Mouse (Mus musculus): Measurements from ENCODE around the gene Olfr1014.

Gene Olfr1014

DNA sequence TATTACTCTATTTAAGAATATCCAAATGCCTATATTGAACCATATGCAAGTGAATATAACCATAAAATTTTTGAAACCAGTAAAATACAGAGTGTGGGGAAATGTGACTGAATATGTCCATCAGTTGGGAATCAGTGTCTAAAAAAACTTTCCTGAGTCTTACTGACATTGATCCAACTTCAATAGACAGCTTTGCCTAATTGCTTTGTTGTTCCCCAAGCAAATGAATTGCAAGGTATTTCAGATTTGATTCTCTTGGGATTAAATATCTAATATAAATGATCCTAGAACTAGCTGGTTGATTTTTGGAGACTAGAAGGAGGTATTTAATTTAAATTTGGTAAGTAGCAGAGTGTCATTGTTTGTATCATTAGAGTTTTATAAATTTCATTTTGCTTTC, at the start of gene Olfr1014:
TSS of gene Olfr1014 (plus strand) at position 301 of the 400 bp plus-strand sequence.
- no peak for DNase-seq (ENCODE audit: low read depth in 1 of 2, low spot score in 2 of 2)

DNA sequence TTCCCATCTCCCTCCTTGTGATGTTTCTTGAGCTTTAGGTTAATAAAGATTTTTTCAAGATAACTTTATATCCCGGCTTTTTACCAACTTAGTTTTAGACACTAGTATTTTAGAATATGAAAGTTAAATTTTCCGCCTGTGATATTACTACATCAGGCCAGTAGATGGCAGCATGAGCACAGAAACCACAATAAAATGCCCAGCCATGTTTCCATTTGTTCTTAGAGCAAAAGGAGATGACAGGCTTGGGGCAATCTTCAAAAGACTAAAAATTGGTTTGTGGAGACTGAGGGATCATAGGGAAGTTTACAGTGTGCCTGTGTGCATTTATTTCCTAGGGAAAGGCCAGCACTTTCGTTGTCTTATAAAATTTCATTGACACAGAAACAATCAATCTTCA, 46.7 kb upstream of the Olfr1014 start:
- DNase-seq (ENCODE audit: low read depth in 1 of 2, low spot score in 2 of 2) = no peak

DNA sequence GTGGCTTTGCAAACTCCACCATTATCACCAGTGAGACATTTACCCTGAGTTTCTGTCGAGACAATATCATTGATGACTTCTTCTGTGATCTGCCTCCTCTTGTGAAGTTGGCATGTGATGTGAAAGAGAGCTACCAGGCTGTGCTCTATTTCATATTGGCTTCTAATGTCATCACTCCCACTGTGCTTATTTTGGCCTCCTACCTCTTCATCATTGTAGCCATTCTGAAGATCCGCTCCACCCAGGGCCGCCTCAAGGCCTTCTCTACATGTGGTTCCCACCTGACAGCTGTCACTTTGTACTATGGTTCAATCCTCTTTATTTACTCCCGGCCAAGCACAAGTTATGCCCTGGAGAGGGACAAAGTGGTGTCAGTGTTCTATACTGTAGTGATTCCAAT, 18.7 kb upstream of the Olfr1014 start:
- DNase-seq (ENCODE audit: low read depth in 1 of 2, low spot score in 2 of 2) = no peak

DNA sequence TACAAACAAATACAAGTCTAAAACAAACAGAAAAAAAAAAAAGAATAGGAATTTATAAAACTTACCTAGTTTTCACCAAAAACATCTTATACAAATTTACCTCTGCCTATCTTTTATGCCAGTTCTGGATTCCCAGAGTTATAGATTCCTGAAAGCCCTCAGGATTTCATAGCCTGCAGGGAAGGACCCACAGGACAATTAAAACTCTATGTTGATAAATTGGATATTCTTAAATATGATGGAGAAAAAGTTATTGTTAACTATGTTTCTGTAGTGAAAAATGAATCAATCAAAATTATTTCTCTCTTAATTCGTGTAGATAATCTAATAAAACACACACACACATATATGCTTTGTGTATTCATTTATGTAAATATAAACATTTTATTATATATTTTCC, 9.8 kb upstream of the Olfr1014 start, which contains the start of gene Olfr1012:
TSS of gene Olfr1012 (minus strand) at position 101 of the 400 bp plus-strand sequence.
- DNase-seq (ENCODE audit: low read depth in 1 of 2, low spot score in 2 of 2) = no peak

DNA sequence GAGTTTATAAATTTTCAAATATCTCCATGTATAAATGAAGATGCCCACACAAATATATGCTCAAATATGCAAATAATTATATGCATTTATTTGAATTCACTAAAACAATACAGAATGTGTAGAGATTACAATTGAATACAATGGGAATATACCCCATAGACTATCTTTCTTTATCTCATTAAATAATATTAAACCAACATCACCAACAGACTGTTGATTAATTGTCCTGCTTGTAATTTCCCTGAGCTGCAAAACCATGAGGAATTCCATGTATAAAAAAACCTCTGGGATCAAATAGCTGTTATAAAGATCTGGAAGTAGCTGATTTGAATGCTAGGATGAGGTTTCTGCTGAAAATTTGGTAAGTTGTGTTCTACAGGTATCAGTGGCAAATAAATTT, 5.7 kb upstream of the Olfr1014 start, which contains the start of gene Olfr1013:
TSS of gene Olfr1013 (plus strand) at position 301 of the 400 bp plus-strand sequence.
- no peak for DNase-seq (ENCODE audit: low read depth in 1 of 2, low spot score in 2 of 2)

DNA sequence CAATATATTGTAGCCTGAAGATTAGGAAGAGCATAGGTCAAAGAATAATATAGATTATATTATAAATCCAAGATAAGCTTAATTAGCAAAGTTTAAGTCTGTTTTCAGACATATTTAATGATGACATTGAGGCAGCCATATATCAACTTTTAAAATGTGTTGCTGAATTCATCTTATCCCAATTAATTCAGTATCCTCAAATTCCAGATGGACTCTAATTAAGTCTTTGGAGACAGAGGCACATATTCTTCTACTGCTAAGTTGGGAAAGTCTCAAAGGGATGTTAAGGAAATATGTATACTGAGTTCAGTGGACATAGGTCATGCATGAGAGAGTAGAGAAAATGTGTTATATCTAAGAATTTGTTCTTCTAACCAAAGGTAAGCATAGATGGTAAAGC, 9.2 kb downstream of the Olfr1014 start, which contains the start of gene Olfr1015:
TSS of gene Olfr1015 (plus strand) at position 301 of the 400 bp plus-strand sequence.
- DNase-seq (ENCODE audit: low read depth in 1 of 2, low spot score in 2 of 2) = no peak

DNA sequence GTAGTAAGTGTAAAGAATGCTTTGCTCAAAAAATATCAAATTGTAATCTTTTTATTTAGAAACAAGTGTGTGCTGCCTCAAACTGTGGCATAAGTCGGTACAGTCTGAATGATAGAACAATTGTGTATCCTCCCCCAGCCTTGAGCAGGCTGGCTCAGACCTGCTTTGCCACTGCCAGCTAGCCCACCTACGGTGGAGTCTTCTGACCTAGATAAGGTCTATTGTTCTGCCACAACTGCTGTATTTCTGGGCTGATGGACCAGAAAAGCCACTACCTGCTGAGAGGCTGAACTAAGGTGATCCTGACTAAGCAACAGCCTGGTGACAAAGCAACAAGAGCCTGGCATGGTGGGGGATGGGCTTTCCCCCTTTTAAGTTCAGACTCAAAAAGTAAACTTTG, 19.8 kb downstream of the Olfr1014 start:
- no peak for DNase-seq (ENCODE audit: low read depth in 1 of 2, low spot score in 2 of 2)

DNA sequence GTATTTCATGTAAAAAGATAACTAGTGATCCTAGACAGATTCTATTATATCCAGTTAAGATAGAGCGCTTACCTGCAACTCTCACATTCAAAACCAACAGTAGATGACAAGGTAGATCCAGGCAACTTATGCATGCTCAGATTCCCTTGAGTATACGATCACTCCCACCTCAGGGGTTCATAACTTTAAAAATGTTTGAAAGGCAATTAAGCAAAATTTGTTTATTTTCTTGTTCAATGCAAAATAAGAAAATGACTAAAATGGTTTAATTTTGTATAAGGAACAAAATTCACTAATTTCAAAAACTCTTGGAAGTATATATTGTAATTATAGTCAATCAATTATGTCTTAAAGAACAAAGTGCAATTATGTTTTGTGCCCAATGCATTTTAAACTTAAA, 29.9 kb downstream of the Olfr1014 start, which contains the start of gene Olfr1016:
TSS of gene Olfr1016 (minus strand) at position 101 of the 400 bp plus-strand sequence.
- DNase-seq (ENCODE audit: low read depth in 1 of 2, low spot score in 2 of 2) = no peak

DNA sequence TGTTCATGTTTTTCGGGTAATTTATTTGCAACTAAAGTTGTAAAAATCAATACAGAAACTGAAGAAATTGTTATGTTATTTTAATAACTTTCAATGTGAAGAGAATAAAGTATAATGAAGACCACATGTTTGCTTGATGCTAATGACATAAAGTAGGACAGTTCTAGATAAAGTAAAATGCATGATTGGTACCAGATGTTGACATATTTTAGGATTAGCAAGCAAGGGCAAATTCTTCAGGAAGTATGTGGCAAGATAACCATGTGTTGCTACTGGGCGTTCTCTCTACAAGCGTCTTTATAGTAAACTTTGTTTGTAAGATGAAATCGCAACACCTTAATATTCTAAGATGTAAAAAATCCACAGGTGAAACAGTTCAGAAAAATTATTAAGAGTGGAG, 32.0 kb downstream of the Olfr1014 start:
- DNase-seq (ENCODE audit: low read depth in 1 of 2, low spot score in 2 of 2) = no peak

DNA sequence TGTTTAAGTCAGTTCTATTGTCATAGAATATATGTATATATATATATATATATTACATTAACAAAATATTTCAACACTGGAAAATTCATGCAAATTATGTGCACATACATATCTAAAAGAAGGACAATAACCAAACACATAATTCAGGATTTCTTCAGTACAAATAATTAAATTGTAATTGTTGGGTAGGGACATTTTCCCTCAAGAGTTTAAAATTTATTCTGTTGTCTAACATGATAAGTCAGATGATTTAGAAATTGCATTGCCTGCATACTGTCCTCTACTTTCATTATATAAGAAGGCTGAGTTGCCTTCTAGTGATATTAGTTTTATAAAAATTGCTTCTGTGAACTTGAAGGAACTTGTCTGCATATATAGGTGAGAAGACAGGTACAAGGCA, 45.7 kb downstream of the Olfr1014 start, which contains the start of gene Olfr1018:
TSS of gene Olfr1018 (plus strand) at position 301 of the 400 bp plus-strand sequence.
- DNase-seq (ENCODE audit: low read depth in 1 of 2, low spot score in 2 of 2) = no peak

Measured in monocyte, adult 2 months (primary cell).